Mouse (Mus musculus) forelimb bud, embryonic 11.5 days (tissue): ENCODE measurements around the gene Hdac1.
A peak's percentile ranks its signal among the peaks of the same experiment; 100 is the strongest.

Experiments used
- DNase-seq: peaks from one replicate; pipeline ENCODE4 v3.0.0-alpha.2; 2012; ENCODE audit warnings: low read depth, low spot score

Gene Hdac1

GRCm38 (mm10) chr4:129542592-129543141 is at the start of gene Hdac1:
Gene Hdac1 (minus strand): TSS chr4:129542713.
- peak; percentile 96 for DNase-seq

DNA sequence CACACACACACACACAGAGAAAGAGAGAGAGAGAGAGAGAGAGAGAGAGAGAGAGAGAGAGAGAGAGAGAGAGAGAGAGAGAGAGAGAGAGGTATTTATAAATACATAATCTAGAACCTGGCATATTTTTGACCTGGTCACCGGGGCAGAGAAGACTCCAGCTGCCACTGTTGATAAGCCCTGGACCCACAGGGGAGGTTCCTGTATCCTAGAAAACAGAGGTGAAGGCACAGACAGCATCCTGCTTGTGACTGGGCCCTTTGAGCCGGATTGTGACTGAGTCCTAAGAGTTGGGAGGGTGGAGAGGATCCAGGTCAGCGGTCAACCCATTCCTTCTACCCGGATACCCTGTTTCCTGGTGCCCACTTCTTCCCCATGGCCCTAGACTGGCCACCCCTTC is 46.4 kb upstream of the Hdac1 start:
- DNase-seq = no peak

DNA sequence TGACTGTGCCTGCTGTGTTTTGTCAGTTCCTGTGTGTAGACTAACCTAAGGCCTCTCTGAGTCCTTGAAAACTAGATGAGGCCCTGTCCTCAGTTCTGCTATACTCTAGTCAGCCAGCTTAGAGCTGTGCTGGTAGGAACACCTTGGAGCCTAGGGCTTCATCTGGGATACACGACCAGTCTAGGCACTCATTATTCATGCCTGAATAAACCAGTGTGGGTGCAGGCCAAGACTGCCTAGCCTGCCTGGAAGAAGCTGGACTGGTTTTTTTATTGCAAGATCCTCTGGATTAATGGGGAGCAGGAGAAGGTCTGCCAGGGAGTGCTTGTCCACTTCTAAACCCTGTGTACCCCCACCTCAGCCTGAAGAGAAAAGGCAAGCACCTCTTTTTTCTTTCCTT is 44.4 kb upstream of the Hdac1 start:
- DNase-seq = no peak

GRCm38 (mm10) chr4:129585773-129586172 is 43.3 kb upstream of the Hdac1 start:
- DNase-seq = no peak

DNA sequence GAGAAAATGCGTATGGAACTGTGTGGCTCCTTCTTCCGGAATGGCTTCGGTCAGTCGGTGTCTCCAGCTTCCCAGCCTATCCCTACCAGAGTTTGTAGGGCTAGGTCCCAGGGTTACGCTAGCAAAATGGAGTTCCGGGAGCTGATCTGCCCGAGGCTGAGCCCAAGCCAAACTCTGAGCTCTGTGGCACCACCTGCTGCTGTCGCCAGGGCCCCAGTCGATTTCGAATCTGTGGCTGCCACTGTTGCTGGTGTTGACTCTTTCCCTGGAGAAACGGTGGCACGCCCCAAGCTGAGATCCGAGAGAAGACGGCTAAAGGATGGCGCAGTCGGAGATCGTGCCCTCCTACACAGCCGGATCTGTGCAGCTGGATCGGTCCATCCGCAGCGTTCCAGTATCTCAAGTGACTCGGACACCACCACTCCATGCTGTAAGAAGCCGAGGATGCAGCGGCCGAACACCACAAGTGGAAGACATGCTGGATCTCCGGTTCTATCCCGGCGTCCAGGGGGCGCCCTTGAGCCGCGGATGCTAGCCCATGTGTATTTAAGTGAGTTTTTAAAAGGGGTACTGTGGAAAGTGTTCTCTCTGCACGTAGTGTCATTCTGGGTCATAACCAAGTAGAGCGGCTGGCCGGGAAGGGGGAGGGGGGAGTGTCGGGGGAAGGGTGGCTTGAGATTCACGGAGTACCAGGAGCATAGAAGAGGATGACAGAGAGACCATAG is 42.5 kb upstream of the Hdac1 start:
- DNase-seq = peak; percentile 68

- no peak for DNase-seq
Observed at GRCm38 (mm10) chr4:129584370-129584769, 41.9 kb upstream of the Hdac1 start.

- no peak for DNase-seq
Observed at GRCm38 (mm10) chr4:129582251-129582650, 39.7 kb upstream of the Hdac1 start.

DNA sequence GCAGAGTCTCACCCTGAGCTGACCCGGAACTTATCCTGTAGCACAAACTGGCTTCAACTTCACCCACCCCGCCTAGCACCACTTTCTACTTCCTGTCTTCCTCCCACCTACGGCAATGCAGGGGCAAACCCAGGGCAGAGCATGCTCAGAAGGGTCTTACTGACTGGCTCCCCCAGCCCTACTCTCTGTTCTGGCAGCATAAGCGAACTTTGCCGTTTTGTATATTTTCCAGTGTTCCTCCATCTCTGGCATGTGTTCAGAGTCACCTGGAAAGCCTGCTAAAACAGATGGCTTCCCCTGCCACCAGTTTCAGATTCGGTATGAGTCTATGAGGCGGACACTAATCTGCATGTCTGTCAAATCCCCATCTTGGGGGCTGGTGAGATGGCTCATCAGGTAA is 37.8 kb upstream of the Hdac1 start:
- DNase-seq = no peak

GRCm38 (mm10) chr4:129578466-129578865 is 36.0 kb upstream of the Hdac1 start, which contains the start of gene Fam167b:
Gene Fam167b (minus strand): TSS chr4:129578549.
- no peak for DNase-seq

- DNase-seq = no peak
Observed at GRCm38 (mm10) chr4:129577688-129578087, 35.2 kb upstream of the Hdac1 start.

DNA sequence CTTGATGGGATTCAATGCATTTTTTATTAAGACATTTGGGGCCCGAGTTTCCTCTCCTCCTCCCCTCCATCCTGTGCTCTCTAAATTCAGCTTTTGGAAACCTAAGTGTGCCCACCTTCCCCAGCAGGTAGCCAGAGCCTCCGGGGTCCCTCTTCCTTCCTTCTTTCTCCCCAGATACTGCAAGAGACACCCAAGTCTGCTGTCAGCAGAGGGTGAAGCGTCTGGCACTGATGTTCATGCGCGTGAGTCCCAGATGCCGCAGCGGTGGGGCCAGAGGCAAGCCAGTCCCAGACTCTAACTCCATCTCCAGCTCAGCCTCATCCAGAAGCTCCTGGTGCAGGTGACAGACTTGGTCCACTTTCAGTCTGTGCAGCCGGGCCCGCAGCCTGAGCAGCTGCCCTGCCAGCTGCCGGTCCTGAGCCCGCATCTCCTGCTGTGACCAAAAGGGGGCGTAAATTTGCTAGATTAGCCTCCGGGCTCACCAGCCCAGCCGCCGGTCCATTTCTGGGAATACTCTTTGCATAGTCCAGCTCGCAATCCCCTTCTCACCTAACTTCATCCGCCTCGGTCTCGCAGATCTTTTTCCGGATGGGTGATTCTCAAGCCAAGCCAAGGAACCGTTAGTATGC is 34.5 kb upstream of the Hdac1 start:
- peak; percentile 43 for DNase-seq

DNA sequence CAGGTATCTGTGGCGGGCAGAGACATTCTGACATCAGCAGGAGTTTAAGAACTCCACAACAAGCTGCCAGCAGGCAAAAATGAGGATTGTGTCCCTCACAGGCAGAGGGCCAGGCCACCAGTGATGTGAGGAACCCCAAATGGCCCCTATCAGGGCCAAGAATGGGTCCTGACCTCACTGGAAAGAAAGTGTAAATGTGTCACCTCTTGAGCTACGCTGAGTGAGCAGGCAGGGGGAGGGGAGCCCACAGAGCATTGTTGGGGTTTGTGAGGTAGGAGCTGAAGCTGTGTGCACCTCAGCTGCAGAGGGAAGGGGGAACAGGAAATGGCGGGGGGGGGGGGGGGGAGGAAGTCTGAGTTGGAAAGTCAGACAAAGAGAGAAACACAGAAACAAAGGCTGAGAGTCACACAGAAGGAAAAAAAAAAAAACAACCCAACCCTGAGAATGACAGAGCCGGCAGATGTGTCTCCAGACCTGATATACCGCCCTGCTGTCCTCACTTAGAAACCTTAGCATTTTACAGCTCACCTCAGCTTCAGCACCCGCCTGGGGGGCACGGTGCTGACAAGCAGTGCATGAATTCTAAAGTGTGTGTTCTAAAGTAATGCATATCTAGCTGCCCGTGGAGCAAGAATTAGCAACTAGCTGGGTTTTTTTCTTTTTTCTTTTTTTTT is 32.8 kb upstream of the Hdac1 start:
- no peak for DNase-seq

DNA sequence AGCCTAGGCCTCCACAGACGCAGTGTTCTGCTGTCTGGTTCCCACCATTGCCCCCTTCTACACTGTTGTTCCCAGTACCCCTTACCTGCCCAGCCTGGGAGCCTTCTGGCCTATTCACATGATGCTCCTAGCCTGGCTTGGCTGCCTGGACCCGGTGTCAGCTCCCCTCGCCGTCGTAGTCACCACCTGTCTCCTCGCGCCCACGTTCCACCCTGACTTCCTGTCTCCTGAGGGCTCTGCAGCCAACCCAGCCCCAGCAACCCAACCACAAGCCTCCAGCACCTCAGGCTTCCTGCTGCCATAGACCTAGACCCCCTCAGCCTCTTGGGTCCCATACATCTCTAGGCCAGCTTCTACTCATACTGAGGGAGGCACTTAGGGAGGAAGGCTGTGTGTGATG is 30.9 kb upstream of the Hdac1 start, which contains the start of gene Lck:
Gene Lck (minus strand): TSS at position 212 of the 400 bp plus-strand sequence.
- no peak for DNase-seq

DNA sequence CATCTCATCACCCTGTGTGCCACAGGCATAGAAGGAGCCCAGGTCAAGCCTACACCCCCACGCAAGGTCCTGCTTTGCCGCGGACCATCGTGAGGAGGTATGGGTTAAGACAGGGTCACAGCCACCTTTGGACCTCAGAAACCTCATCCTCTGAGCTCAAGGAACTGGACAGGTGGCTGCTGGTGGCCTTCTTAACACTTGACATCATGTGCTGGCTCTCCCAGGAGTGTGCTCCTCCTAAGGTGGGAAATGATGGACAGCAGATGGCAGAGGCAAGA is 30.5 kb upstream of the Hdac1 start:
- DNase-seq = no peak

DNA sequence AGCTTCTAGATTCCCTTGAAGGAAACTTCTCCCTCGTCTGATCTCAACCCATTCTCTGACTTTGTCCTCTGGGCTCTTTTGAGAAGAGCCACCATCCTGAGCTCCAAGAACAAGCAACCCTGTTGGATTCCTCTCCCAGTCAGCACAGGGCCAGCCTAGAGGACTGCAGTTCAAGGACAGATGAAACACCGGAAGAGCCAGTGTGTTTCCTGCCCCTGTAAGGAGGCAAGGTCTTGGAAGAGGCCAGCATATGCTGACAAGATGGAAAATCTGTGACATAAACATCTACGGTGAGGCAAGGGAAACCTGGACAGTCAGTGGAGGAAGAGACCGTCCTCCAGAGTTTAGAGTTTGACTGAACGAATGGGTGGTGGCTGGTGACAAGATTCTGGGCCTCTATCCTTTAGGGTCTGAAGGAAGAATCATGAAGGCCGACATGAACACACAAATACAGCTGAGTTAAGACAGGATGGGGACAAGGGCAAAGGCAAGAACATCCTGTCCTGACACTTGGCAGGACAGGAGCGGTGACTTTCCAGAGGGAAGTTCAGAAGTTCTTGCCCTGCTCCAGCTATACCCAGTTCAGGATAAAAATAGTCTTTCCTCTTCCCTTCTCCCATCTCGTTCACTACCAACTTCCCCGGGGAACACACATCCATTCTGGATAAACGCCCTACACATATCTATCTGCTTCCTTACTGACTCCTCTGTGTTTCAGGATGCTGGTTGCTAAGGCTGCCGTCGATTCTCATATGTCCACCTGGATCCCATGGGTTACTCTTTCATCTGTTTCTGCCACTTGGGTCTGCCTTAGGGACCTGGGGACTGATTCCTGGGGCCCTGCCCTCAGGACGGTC is 30.0 kb upstream of the Hdac1 start:
- DNase-seq = no peak

- no peak for DNase-seq
Observed at GRCm38 (mm10) chr4:129571551-129572084, 29.1 kb upstream of the Hdac1 start.

DNA sequence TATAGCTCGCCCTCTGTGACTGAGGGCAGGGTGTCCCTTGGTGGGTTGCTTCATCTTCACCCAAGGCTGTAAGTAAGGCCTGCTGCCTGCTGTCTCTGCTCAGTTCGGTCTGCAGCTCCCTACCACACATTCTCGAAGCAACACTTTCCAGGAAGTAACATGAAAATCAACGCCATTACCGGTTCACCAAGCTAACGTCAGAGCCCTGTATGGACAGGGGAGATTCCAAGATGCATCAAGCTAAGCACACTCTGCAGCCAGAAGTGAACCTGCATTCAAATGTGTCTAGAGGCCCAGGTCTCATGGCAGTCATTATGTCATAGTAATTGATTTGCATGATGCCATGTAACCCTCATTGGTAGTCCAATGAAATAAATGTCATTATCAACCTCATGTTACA is 27.5 kb upstream of the Hdac1 start:
- no peak for DNase-seq

- DNase-seq = no peak
Observed at GRCm38 (mm10) chr4:129568366-129568765, 25.9 kb upstream of the Hdac1 start.

DNA sequence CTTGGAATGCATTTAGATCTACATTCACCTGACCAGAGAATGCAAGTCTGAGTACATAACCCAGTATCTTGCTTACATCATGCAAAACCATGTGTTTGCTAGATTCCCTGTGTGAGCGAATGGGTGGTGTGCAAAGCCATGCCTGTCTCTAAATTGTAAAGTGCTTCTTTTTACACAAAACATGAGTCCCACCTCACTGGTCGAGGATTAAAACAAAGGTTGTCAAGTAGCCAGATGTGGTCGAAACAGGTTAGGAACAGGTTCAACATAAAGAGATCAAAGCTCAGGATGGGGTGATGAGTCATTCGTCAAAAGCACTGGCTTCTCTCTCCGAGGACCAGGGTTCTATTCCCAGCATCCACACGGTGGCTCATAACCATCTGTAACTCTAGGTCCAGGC is 22.6 kb upstream of the Hdac1 start:
- DNase-seq = no peak

DNA sequence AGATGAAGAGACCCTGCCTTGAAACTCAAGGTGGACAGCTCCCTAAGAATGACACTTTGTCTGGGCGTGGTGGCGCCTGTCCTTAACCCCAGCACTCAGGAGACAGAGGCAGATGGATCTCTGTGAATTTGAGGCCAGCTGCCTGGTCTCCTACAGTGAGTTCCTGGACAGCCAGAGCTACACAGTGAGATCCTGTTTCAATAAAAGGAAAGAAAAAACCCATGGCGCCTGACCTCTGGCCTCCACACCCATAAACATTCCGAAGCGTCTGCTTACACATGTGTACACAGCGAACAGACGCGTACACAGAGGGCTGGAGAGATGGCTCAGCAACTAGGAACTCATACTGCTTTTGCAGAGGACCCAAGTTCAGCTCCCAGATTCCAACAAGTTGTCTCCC is 21.2 kb upstream of the Hdac1 start:
- peak; percentile 80 for DNase-seq

- DNase-seq = no peak
Observed at GRCm38 (mm10) chr4:129561184-129561583, 18.7 kb upstream of the Hdac1 start.
